Mouse (Mus musculus) c-Kit-positive CD71-positive TER-119-positive erythroid progenitor cells, embryonic 14.5 days (primary cell): ENCODE data around the gene Trmt5.

Experiments
- DNase-seq: peaks from one replicate; pipeline ENCODE4 v3.0.0-alpha.2; 2013; ENCODE audit warnings: low spot score

Gene Trmt5

DNA sequence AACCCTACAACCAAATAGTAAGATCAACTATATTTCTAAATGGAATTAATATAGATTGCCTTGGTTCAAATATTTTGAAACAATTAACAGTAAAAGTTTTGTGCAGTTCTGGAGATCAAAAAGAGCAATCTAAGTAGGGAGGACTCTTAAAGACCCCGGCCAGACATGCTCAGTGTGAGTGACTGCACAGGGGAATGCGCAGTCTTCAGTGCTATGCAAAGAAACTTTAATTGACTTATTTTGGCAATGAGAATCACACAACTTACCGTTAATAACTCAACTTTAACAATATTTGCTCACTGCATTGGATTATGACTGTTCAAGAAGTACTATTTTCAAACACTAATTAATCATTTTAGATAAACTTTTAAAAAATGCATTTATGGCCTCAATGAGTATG is 17.0 kb downstream of the Trmt5 start:
- no peak for DNase-seq

DNA sequence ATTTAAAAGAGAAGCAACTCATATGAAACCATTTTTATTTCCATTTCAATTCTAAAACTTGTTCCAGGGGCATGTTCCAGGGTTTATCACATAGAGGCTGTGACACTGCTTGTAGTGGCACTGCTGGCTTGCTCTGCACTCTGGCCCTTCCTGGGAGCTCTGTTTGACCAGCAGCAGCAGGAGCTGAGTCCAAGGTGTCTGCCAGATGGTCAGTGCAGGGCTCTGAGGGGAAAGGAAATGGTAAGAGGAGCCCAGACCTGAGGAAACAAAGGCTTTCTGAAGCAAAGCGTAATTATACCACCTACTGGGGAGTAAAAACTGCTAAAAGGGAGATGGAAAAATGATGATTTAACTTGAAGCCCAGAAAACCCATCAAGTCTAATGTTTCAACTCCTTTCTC is 18.0 kb downstream of the Trmt5 start:
- no peak for DNase-seq

DNA sequence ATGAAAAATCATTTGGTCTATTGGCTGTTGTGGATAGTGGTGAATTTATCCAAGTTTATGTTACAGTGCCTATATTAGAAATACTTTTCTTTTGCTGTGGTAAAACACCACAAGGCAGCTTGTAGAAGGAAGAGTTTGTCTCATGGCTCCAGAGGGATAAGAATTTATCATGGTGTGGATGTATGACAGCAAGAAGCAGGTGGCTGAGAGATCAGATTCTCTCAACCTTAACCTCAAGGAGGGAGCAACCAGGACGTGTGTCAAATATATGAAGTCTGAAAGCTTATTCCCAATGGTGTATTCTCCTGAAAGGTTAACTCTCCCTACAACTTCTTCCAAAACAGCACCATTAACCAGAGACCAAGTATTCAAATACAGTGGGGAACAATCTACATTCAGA is 19.9 kb downstream of the Trmt5 start:
- no peak for DNase-seq

DNA sequence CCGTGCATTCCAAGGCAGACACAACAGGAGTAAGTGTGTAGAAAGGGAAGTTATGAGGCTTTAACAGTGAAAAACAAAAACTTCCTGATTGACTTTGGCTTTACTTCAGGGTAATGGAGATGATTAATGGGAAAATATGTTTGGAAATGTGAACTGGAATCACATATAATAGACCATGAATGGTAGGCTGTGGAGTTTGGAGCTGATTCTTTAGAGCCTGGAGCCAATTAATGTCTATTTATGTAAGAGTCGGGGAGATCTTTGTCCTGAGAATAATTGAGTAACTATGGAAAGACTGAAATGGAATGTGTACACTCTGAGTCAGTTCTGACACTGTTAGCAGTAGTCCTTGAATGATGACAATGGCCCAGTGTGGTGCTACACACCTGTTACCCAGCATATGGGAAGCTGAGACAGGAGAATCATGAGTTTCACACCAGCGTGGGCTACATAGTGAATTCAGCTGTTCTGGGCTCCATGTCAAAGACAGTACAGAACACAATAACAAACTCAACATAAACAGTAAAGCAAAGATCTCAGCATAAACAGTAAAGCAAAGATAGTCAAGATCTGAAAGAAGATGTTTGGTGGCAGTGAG is 21.0 kb downstream of the Trmt5 start:
- no peak for DNase-seq

DNA sequence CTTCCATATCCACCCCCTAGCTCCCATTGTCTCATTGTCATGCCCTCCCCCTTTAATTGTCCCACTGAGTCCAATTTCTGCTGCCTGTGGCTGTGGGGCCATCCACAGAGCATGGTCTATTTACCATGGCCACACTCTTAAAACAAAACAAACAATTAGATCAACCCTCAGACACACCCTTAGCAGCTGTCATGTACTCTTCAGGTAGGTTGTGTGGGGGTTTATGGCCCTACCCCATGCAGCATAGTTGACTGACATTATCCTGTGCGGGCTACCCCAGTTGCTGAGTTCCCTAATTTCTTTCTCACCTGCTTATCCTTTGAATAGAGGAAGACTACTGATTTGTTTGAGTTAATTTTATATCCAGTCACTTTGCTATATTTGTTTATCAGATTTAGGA is 26.2 kb downstream of the Trmt5 start:
- no peak for DNase-seq

DNA sequence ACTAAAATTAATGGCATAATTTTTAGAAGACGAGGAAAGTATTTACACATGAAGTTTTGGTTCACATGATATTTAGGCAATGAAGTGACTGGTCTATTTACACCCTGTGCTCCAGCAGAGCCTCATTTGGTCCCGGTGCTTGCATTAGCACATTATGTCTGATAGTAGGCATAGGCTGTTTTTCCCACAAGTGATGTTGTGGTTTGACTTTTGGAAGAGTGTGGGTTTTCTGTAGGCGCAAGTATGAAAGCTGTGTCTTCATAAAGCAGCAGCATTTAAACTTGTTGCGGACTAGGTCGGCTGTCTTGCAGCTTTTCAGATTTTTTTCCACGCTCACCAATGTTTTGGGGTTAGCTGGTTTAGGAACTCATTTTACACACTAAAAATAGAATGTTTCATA is 27.2 kb downstream of the Trmt5 start:
- DNase-seq = no peak

DNA sequence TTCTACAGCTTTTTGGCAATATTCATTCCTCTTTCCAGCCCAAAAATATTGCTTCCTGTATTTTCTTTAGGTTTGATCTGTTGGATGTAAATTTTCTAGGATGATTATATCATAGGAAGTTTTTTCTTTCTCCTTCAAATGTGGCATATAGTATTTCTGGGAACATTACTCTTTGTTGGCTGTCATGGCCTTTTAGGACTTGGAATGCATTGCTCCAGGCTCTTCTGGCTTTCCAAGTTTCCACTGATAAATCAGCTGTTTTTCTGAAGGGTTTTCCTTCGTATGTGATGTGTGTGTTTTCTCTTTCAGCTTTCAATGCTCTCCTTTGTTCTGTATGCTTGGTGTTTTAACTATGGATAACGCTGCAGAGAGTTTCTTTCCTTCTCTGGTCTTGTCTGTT is 31.5 kb downstream of the Trmt5 start:
- no peak for DNase-seq

DNA sequence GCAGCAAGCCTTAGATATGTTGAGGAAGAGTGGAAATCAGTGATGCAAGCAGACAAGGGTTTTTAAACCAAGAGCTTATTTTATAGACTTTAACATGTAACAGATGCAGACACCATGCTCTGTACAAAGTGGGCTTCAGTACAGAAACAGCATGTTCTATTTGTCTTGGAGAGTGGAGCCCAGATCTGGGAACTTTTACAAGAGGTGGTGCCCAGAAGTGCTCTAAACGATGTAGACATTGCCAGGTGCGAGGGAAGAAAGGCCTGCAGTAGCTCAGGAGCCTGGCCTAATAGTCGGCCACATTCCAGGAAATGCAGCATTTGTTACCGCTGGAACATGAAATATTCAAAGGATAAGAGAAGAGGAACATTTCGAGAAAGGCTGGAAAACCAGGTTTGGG is 40.8 kb downstream of the Trmt5 start:
- no peak for DNase-seq

DNA sequence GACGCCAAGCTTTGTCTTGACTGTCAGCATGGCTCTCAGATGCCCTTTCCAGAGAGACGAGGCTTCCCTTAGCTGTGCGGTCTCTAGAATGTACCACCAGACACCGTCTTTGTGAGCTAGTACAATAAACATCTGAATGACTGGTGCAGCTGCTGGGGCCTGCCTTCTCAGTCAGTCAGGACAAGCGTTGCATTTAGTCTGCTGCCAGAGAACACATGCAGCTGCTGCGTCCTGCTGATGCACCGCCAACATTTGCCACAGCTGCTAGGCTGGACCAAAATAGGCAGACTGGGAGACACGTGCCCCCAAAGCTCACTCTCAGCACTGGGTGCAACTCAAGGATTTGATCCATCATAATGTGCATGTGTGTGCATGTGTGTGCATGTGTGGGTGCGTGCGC is 44.5 kb downstream of the Trmt5 start:
- no peak for DNase-seq

DNA sequence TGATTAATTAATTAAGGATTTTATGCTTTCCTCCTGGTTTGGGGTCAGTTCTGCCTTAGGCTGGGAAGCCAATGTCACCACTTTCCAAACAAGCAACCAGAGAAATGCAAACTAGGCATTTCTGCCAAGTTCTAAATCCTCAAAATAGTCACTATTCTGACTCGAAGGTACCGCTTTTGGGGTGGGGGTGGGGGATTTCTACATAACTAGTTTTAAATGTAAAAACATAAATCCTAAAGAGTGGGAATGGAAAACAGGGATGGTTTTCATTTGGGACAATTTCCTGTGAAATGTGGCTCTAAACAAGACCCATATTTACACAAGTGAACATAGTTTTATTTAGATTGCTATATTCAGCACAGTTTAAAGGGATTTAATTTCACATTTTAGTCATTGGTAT is 53.9 kb downstream of the Trmt5 start:
- no peak for DNase-seq

DNA sequence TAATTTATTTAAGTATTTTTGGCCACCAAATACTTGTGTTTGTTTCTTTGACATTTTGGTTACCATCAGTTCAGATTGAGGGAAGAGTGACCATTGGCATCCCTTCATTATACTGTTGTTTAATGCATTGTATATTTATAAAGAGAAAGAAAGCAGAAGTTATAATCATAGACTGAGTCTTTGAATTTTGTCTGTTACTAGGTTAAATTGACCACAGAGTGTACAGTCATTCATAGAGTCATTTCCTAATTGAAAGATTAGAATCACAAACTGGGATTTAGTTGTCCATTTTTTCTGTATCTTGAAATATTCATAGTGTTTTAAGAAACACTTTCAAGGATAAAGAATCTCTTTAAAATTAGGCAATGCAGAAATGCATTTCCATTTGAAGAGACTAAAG is 55.0 kb downstream of the Trmt5 start:
- DNase-seq = no peak

DNA sequence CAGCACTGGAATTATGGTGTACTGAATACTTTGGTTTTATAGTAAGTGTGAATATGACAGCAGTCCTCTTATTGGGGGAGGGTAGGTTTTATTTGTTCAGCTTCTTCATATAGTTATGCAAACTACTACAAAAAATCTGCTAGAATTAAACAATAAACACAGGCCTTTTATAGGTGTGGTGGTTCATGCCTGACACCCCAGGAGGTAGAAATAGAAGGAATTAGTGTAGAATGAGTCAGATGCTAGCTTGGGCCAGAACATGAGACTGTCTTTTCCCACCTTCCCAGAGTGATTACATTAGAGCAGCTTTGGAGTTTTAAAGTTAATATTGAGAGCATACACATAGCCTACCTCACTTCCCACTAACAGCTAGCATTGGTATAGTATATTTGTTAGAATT is 56.3 kb downstream of the Trmt5 start:
- DNase-seq = no peak
